Mouse (Mus musculus) CH12.LX (cell line): Measurements from ENCODE around the gene Stk40. TPM values are rescaled to one million over a fixed set of nuclear protein-coding genes. Genes with fewer than 3 reads are reported as not detected.

ENCODE experiments used
- DNase-seq: peaks from one replicate; pipeline ENCODE4 v3.0.0-alpha.2; 2013; ENCODE audit errors: extremely low read depth
- H3K27ac ChIP-seq: 2 replicates; pipeline ENCODE4 v1.5.1; 2012; ENCODE audit warnings: low read depth, mild to moderate bottlenecking, control low read depth, moderate library complexity; ENCODE audit not compliant: insufficient read depth
- H3K27me3 ChIP-seq: replicated peaks from 2 replicates; pipeline ENCODE3; 2012; ENCODE audit warnings: inconsistent platforms
- H3K36me3 ChIP-seq, 2 experiments: replicated peaks in 1 of 2; 2 replicates each; pipeline versions ENCODE3 to v1.6.1; 2012; ENCODE audit warnings: inconsistent platforms in 1 of 2, low read length in 1 of 2, mild to moderate bottlenecking in 1 of 2, mixed read lengths in 1 of 2, moderate library complexity in 1 of 2; ENCODE audit not compliant: control insufficient read depth in 1 of 2, insufficient read depth in 1 of 2
- H3K4me1 ChIP-seq, 2 experiments: 2 replicates each; pipeline ENCODE4 v1.6.1; 2012; ENCODE audit warnings: inconsistent platforms in 1 of 2, moderate library complexity in 1 of 2; ENCODE audit not compliant: insufficient read depth in 2 of 2, control insufficient read depth in 1 of 2
- H3K4me2 ChIP-seq: 2 replicates; pipeline ENCODE4 v1.6.1; 2012; ENCODE audit warnings: low read depth, mild to moderate bottlenecking, control low read depth; ENCODE audit not compliant: poor library complexity, insufficient read depth, severe bottlenecking
- H3K4me3 ChIP-seq, 3 experiments: fragments of 150-350 bp in 1 of 3; sonication (generic) in 1 of 3; replicated peaks in 1 of 3; 2 replicates each; pipeline versions ENCODE3 to v1.5.1; 2011 to 2012; ENCODE audit warnings: low read depth in 2 of 3, low read length in 2 of 3, mild to moderate bottlenecking in 2 of 3, moderate library complexity in 2 of 3, control low read depth in 1 of 3, improper control_type of control experiment in 1 of 3, inconsistent platforms in 1 of 3, mixed read lengths in 1 of 3; ENCODE audit not compliant: poor library complexity in 1 of 3
- H3K79me2 ChIP-seq: replicated peaks from 2 replicates; pipeline ENCODE4 v1.6.1; 2012; ENCODE audit warnings: mild to moderate bottlenecking, moderate library complexity; ENCODE audit not compliant: control insufficient read depth, poor library complexity, insufficient read depth, severe bottlenecking; ENCODE audit errors: extremely low read depth
- H3K9ac ChIP-seq: 2 replicates; pipeline ENCODE4 v1.6.1; 2012; ENCODE audit warnings: low read depth, mild to moderate bottlenecking, control low read depth, moderate library complexity; ENCODE audit not compliant: insufficient read depth
- H3K9me3 ChIP-seq: replicated peaks from 2 replicates; pipeline ENCODE3; 2012; ENCODE audit warnings: low read length, inconsistent platforms, mixed read lengths
- BHLHE40 ChIP-seq: IDR thresholded peaks from 2 replicates; pipeline ENCODE4 v1.6.1; 2011; ENCODE audit warnings: mild to moderate bottlenecking, low read depth, low read length, improper control_type of control experiment
- CHD1 ChIP-seq: IDR thresholded peaks from 2 replicates; pipeline ENCODE4 v1.6.1; 2012; ENCODE audit warnings: low read depth, low read length, improper control_type of control experiment, inconsistent platforms
- CHD2 ChIP-seq: IDR thresholded peaks from 2 replicates; pipeline ENCODE4 v1.6.1; 2011; ENCODE audit warnings: low read length, improper control_type of control experiment
- CTCF ChIP-seq, 2 experiments: IDR thresholded peaks in 1 of 2; conservative IDR thresholded peaks in 1 of 2; 2 replicates each; pipeline ENCODE4 v1.5.1; 2011 to 2012; ENCODE audit warnings: low read depth in 2 of 2, low read length in 2 of 2, improper control_type of control experiment in 1 of 2, inconsistent platforms in 1 of 2, mild to moderate bottlenecking in 1 of 2, moderate library complexity in 1 of 2
- ELF1 ChIP-seq: IDR thresholded peaks from 2 replicates; pipeline ENCODE4 v1.6.1; 2014; ENCODE audit warnings: low read depth, mild to moderate bottlenecking, inconsistent platforms, low read length, improper control_type of control experiment
- EP300 ChIP-seq: IDR thresholded peaks from 2 replicates; pipeline ENCODE4 v1.6.1; 2011; ENCODE audit warnings: low read length, improper control_type of control experiment
- ETS1 ChIP-seq: conservative IDR thresholded peaks from 2 replicates; pipeline ENCODE4 v1.6.1; 2012; ENCODE audit warnings: low read depth, mild to moderate bottlenecking, inconsistent platforms, low read length, improper control_type of control experiment, moderate library complexity
- GABPA ChIP-seq: IDR thresholded peaks from 2 replicates; pipeline ENCODE4 v1.6.1; 2012; ENCODE audit warnings: low read depth, low read length, improper control_type of control experiment, inconsistent platforms; ENCODE audit not compliant: insufficient replicate concordance
- HCFC1 ChIP-seq: IDR thresholded peaks from 2 replicates; pipeline ENCODE4 v1.6.1; 2012; ENCODE audit warnings: low read depth, mild to moderate bottlenecking, inconsistent platforms, low read length, improper control_type of control experiment
- JUND ChIP-seq: conservative IDR thresholded peaks from 2 replicates; pipeline ENCODE4 v1.6.1; 2011; ENCODE audit warnings: low read depth, low read length, improper control_type of control experiment
- MYC ChIP-seq: IDR thresholded peaks from 2 replicates; pipeline ENCODE4 v1.6.1; 2011; ENCODE audit warnings: low read depth, mild to moderate bottlenecking, improper control_type of control experiment, low read length
- NELFE ChIP-seq: IDR thresholded peaks from 2 replicates; pipeline ENCODE4 v1.6.1; 2011; ENCODE audit warnings: low read depth, low read length, improper control_type of control experiment
- PAX5 ChIP-seq: IDR thresholded peaks from 2 replicates; pipeline ENCODE4 v1.6.1; 2012; ENCODE audit warnings: low read length, inconsistent platforms, mixed read lengths
- POLR2A ChIP-seq: IDR thresholded peaks from 2 replicates; pipeline ENCODE4 v1.6.1; 2011; ENCODE audit warnings: low read depth, mild to moderate bottlenecking, improper control_type of control experiment, low read length
- POLR2AphosphoS2 ChIP-seq: IDR thresholded peaks from 2 replicates; pipeline ENCODE4 v1.6.1; 2011; ENCODE audit warnings: low read depth, low read length, improper control_type of control experiment
- RAD21 ChIP-seq: IDR thresholded peaks from 2 replicates; pipeline ENCODE4 v1.6.1; 2011; ENCODE audit warnings: low read depth, mild to moderate bottlenecking, low read length, improper control_type of control experiment, moderate library complexity
- SMC3 ChIP-seq: IDR thresholded peaks from 2 replicates; pipeline ENCODE4 v1.6.1; 2011; ENCODE audit warnings: low read depth, low read length, improper control_type of control experiment
- TCF12 ChIP-seq: IDR thresholded peaks from 2 replicates; pipeline ENCODE4 v1.6.1; 2014; ENCODE audit warnings: low read depth, mild to moderate bottlenecking, inconsistent platforms, low read length, improper control_type of control experiment
- UBTF ChIP-seq: IDR thresholded peaks from 2 replicates; pipeline ENCODE4 v1.6.1; 2012; ENCODE audit warnings: low read depth, mild to moderate bottlenecking, inconsistent platforms, low read length, improper control_type of control experiment, moderate library complexity
- USF1 ChIP-seq: IDR thresholded peaks from 2 replicates; pipeline ENCODE4 v1.6.1; 2014; ENCODE audit warnings: low read depth, mild to moderate bottlenecking, inconsistent platforms, low read length, improper control_type of control experiment
- ZC3H11A ChIP-seq: IDR thresholded peaks from 2 replicates; pipeline ENCODE4 v1.6.1; 2012; ENCODE audit warnings: low read depth, mild to moderate bottlenecking, inconsistent platforms, low read length, improper control_type of control experiment
- ZKSCAN1 ChIP-seq: IDR thresholded peaks from 2 replicates; pipeline ENCODE4 v1.6.1; 2012; ENCODE audit warnings: low read depth, inconsistent platforms, low read length, improper control_type of control experiment, borderline replicate concordance
- ZMIZ1 ChIP-seq: IDR thresholded peaks from 2 replicates; pipeline ENCODE4 v1.6.1; 2012; ENCODE audit warnings: low read depth, mild to moderate bottlenecking, inconsistent platforms, low read length, improper control_type of control experiment
- ZNF384 ChIP-seq: IDR thresholded peaks from 2 replicates; pipeline ENCODE4 v1.6.1; 2012; ENCODE audit warnings: low read depth, low read length, improper control_type of control experiment, inconsistent platforms
- dilution Hi-C: fragments of 300-500 bp; cut with MboI; formaldehyde crosslinking; loops from 2 replicates; pipeline ENCODE4 v1.14.3; 2020; ENCODE audit warnings: low sequenced_read_pairs; ENCODE audit not compliant: extremely low pct_unique_long_range_greater_than_20kb, extremely low pct_ligation_motif_present
- in situ Hi-C: fragments of 300-500 bp; cut with MboI; formaldehyde crosslinking; loops from 3 replicates; pipeline ENCODE4 v1.14.3; 2019; ENCODE audit warnings: low sequenced_read_pairs, low pct_ligation_motif_present, low pct_unique_long_range_greater_than_20kb, mixed read lengths
- polyA plus RNA-seq: library from polyadenylated mRNA; unstranded; fragments of >175 nt; gene quantifications from 2 replicates; pipeline ENCODE4 v1.2.1, GENCODE M21; 2012; ENCODE audit warnings: low read depth; ENCODE audit not compliant: insufficient read length
- total RNA-seq, 2 experiments: library from RNA; depleted of rRNA; stranded (reverse); fragments of 300-350 nt in 1 of 2; fragments of >200 nt in 1 of 2; gene quantifications; 2 replicates each; pipeline ENCODE4 v1.2.3; 2012 to 2014

Gene Stk40
- total and polyA plus RNA-seq, 3 experiments, result 8.6 to 33.0 (median 16.4) TPM

DNA sequence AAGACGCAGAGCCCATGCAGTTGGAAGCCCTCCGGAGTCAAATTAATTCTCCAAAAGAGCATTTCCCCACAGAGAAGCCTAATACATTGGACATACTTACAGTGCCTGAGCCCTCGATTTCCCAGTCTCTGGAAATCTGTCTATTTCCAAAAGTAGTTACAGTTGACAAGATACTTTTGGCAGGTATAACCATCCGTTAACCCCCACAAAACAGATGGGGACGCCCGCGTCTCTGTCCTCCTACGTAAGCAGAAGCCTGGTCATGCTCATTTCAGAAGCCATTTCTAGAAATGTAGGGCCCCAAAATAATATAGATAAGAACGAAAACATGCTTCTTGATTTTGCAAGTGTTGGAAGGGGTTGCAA lies 44.8 kb upstream of the Stk40 start:
- Histone ChIP-seq H3K9me3 (no peaks in the 10 kb centered on the region), H3K27me3 (no peaks in the 10 kb centered on the region), H3K36me3 (peaks cover 15 to 25% of the 10 kb centered on the region in 2 experiments), H3K9ac (peak overlapping the region; percentile 64; the same call in 1 of the 2 replicates), H3K4me3 (peak overlapping the region; percentile 62 to 80 (median 77)), H3K4me2 (peak overlapping the region; percentile 74), H3K79me2 (no peaks in the 10 kb centered on the region), H3K4me1 (peaks cover 2 to 19% of the 10 kb centered on the region in 2 experiments; a peak in 3 of 4 replicates), H3K27ac (no peak overlapping the region)
- in situ Hi-C loops, result no loop called here
- dilution Hi-C loops, result no loop called here
- TF ChIP-seq ELF1, result no peak
- no peak for TF ChIP-seq CTCF (conservative IDR thresholded peaks at IDR 0.05 in 1 of 2, IDR thresholded peaks at IDR 0.05 in 1 of 2; ENCODE audit: low read depth in 2 of 2, low read length in 2 of 2)
- TF ChIP-seq CHD2, result no peak
- no peak for TF ChIP-seq POLR2A
- TF ChIP-seq UBTF, result no peak
- TF ChIP-seq USF1, result no peak
- no peak for TF ChIP-seq JUND
- no peak for TF ChIP-seq NELFE
- TF ChIP-seq MYC, result no peak
- no peak for TF ChIP-seq ZKSCAN1
- no peak for TF ChIP-seq ZMIZ1
- TF ChIP-seq HCFC1, result no peak
- no peak for TF ChIP-seq EP300
- TF ChIP-seq ETS1, result no peak
- no peak for TF ChIP-seq CHD1
- no peak for TF ChIP-seq SMC3
- no peak for TF ChIP-seq ZC3H11A
- no peak for TF ChIP-seq GABPA
- no peak for TF ChIP-seq BHLHE40
- no peak for TF ChIP-seq POLR2AphosphoS2
- DNase-seq, result no peak

DNA sequence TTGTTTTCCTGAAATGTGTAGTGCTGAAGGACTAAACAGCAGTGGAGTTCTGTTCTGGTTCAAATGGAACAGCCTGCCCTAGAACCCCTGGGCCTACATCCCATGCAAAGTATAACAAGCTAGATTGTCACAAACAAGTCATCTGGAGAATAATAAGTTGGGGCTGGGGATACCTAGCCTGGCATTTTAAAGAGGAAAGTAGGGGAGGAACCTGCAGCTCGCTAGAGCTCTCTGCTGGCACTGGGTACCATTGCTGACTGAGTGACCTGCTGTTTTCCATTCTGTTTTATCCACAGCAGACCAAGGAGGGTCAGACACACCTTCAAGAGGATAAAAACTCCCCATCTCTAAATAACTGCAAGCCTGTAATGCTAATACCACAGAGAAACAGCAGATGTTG lies 40.9 kb upstream of the Stk40 start:
- no peak for DNase-seq
- dilution Hi-C loops, result no loop called here
- Histone ChIP-seq H3K79me2 (no peaks in the 10 kb centered on the region), H3K4me1 (peaks cover 4 to 12% of the 10 kb centered on the region in 2 experiments; a peak in 3 of 4 replicates), H3K27me3 (no peaks in the 10 kb centered on the region), H3K4me3 (no peak overlapping the region), H3K36me3 (no peaks in the 10 kb centered on the region), H3K9me3 (no peaks in the 10 kb centered on the region), H3K27ac (no peak overlapping the region), H3K9ac (no peak overlapping the region), H3K4me2 (no peak overlapping the region)
- in situ Hi-C loops, result no loop called here
- TF ChIP-seq JUND (no peak), BHLHE40 (no peak), ZNF384 (no peak), MYC (no peak), UBTF (no peak), ZC3H11A (no peak), HCFC1 (no peak), SMC3 (no peak), GABPA (no peak), ELF1 (no peak), TCF12 (no peak), PAX5 (no peak), RAD21 (no peak)
